Mouse (Mus musculus): ENCODE data around the gene AC140267.1.

The AC140267.1 gene

DNA sequence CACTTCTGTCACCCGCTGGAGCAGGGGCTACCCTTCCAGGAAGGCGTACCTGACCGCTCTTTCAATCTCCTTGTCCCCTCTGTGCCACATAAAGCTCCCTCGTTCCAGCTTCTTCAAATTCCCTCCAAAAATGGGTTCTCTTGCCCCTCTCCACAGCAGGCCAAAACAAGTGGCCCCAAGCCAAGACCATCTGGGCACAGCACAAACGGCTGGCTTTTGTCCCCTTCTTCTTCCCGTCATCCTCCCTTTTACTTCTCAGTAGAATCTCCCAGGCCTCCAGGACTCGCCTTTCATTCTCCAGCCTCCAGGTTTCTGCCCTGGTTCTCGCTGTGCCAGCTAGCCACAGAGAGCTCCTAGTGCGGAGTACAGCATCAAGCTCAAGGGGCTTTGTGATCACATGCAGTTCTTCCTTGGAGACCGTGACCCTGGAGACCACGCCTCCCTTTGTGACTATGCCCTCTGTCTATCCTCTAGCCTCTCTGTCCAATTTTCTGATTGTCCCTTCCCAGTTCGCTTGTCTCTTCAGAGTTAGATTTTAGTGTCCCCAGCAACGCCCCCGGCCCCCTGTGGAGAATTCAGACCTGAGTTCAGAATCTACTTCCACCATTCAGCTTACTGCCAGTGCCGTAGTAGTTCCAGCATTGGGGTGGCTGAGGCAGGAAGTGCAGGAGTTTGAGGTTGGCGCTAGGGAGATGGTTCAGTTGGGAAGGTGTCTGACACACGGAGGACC is 7.4 kb upstream of the AC140267.1 start:
- DNase-seq (ENCODE audit: low spot score), result no peak

DNA sequence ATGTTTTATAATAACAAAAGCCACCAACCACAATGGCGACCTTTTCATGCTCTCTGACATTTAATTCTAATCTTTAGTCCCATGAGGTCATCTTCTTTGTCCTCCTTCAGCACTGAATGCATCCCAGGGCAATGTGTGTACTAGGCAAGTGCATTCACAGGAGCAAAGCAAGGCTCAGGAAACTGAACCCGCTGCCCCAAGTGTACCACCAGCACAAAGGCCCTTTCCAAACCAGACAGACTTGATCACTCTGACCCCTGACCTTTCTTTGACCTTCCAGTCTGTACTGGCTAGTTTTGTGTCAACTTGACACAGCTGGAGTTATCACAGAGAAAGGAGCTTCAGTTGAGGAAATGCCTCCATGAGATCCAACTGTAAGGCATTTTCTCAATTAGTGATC is 3.3 kb upstream of the AC140267.1 start:
- no peak for DNase-seq (ENCODE audit: low spot score)

DNA sequence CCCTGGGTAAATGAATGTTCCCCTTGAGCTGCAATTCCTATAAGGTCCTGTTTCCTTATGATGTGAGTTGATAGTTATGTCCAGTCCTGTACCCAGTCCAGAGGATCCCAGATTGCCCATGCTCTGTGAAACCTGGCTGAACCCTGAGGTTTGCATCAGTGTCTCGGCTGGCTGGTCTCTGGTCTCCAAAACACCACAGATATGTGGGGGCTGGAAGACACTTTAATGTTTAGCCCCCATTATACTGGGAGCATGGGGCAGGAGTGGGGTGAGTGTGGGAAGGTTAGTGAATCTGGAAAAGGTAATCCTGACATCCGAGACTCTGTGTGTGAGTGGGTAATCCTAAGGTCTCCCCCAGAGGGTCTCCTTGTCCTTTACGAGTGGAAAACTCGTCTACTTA is 2.6 kb upstream of the AC140267.1 start:
- DNase-seq (ENCODE audit: low spot score), result no peak

DNA sequence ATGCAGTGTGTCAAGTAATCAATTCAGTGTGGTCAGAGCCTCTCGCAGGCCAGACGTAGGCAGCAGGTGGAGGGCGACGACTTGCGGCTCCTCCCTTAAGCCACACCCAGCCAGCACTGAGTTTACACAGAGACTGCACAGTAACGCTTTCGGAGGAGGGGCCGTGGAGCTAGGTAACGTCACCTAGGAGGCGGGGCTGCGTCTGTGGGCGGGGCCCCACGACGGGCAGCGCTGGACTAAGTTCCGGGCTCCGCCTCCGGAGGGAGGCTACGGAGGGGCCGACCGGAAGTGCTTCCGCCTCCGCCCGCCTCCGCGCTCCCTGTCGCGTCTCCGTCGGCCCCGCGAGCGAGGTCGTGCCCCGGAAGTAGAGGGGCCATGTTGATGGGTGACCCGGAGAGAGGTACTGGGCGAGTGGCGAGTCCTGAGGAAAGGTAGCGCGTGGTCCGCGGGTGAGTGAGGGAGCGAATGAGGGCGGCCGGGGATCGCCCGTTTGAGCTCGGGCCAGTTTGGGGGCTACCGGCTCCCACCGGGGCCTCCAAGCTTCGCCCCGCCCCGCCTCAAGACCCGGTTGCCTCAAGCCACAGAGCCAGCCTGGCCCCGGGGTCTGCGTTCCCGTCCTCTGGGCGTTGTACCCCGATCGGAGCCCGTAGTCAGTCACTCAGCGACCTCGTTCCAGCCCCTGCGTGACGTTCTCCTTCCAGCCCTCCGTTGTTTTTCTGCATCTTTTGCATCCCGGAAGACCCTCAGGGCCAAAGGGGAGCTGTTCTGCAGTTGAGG is 1.7 kb upstream of the AC140267.1 start, which contains the start of gene Mief1:
Gene Mief1, plus strand, starts transcription at position 286 of the 777 bp plus-strand sequence.
- peak; percentile 99 for DNase-seq (ENCODE audit: low spot score)

- no peak for DNase-seq (ENCODE audit: low spot score)
Observed at GRCm38 (mm10) chr15:80248135-80248534, 12.5 kb downstream of the AC140267.1 start.

GRCm38 (mm10) chr15:80248596-80248995 is 13.0 kb downstream of the AC140267.1 start:
- DNase-seq (ENCODE audit: low spot score), result no peak

DNA sequence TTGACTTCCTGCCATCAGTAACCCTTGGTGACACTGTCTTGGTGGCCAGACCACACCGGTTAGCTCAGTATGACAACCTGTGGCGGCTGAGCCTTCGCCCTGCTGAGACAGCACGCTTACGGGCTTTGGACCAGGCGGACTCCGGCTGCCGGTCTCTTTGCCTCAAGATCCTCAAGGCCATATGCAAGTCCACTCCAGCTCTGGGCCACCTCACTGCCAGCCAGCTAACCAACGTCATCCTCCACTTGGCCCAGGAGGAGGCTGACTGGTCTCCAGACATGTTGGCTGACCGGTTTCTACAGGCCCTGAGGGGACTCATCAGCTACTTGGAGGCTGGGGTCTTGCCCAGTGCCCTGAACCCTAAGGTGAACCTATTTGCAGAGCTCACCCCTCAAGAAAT is 14.0 kb downstream of the AC140267.1 start:
- no peak for DNase-seq (ENCODE audit: low spot score)

DNA sequence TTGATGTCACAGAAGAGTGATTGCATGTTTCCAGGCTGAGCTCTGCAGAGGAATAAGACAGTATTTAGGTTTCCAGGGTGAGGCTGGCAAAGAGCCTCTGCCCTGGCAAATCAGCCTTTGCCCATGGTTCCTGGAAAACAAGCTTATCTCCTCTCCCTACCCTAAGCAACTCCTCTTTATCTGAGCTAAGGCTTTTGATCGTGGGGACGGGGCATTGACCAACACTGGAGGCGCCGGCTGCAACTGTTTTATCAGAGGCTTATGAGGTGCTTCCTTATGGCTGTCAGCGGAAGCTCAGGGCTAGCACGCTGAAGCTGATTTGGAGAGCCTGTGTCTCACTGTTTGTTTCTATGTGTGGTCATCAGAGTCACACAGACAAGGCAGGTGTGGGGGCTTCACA is 15.0 kb downstream of the AC140267.1 start:
- DNase-seq (ENCODE audit: low spot score), result no peak

DNA sequence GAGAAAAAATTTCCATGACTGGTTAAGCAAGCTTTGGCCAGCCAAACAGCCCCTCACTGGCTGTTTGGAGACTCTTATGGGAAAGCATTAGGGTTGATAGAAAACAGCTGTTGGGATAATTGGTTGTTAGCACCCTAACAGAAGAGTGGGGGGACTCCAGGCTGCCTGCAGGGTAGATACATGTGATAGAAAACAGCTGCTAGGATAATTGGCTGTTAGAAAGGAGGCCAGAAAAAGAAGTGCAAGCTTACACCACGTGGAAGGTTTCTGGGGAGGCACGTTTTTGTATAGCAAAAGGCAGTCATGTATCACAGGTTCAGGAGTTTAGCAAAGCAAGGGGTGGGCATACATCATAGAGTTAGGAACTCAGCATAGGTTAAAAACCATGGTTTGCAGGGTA is 17.9 kb downstream of the AC140267.1 start:
- DNase-seq (ENCODE audit: low spot score), result no peak

DNA sequence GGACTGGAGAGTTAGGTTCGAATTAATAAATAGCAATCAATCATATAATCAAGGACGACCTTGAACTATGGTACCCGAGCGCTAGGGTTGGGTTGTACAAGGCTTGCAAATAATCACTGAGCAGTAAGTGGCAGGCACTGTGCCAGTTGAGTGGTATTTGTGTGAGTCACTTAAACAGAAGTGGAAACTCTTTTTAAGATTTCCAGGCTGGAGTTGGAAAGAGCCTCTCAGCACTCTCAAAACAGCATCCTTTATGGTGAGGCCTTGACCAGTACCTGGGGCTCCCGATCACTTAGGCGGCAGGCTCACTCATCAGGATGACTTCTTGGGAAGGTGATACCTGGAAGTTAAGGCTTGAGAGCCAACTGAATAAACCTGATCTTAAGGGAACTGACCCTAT is 18.6 kb downstream of the AC140267.1 start:
- DNase-seq (ENCODE audit: low spot score), result no peak

DNA sequence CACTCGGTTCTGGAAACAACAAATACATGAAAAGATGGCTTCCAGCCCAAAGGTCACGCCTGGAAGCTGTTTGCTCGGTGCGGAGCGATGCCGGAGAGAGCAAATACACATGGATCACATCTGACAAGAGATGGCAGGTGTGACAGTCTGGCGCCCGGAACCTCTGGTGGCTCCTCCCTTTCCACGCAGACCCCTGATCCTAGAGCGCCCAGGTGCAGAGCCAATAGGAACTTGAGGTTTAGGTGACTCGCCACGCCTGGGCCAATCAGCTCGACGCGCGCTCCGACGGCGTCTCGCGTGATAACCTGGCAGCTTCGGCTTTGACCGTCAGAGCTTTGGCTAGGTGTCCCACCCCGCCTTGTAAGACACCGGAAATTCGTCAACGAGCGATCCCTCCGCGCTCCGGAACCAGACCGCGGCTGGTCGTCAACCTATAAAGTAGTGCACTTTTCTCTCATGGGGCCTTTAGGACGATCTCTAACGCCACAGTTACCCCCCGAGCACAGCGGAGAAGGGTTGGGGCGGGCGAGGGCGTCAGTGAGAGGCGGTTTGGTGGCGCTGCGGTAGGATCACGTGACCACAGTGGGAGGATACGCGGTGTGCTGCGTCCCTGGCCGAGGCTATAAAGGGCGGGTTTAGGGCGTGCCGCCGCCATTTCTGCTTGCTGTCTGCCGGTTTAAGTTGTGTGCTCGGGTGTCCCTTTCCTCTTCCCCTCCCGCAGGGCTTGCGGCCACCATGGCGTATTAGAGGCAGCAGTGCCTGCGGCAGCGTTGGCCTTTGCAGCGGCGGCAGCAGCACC is 19.4 kb downstream of the AC140267.1 start, which contains the start of gene Atf4:
Gene Atf4, plus strand, starts transcription at position 338 of the 799 bp plus-strand sequence.
- peak; percentile 99 for DNase-seq (ENCODE audit: low spot score)

DNA sequence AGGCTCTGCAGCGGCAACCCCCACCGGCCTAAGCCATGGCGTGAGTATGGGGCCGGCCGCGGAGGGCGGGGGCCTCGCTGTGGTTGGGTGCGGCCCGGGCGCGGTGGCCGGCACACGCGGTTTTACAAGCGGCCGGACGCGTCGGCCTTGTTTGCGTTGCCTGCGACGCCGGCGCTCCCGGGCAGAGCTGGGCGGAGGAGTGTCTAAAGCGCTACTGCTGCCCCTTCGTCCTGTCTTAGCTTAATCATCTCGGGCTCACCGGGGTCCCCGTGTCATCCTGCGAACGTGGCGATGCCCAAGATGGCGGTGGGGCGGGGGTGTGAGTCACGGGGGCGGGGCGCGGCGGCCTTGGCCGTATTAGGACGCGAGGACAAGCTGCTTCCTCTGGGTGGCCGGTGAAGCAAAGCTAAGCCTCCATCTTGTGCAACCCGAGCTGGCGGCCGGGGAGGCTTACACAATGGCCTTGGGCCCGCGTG is 20.0 kb downstream of the AC140267.1 start:
- peak; percentile 44 for DNase-seq (ENCODE audit: low spot score)

DNA sequence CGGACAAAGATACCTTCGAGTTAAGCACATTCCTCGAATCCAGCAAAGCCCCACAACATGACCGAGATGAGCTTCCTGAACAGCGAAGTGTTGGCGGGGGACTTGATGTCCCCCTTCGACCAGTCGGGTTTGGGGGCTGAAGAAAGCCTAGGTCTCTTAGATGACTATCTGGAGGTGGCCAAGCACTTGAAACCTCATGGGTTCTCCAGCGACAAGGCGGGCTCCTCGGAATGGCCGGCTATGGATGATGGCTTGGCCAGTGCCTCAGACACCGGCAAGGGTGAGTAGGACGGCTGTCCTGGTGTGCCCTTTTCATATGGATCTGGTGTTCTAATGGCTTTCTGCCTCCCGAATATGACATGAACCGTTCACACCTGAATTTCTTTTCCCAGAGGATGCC is 20.6 kb downstream of the AC140267.1 start:
- no peak for DNase-seq (ENCODE audit: low spot score)

GRCm38 (mm10) chr15:80256656-80257601 is 21.3 kb downstream of the AC140267.1 start:
- DNase-seq (ENCODE audit: low spot score), result peak; percentile 12

DNA sequence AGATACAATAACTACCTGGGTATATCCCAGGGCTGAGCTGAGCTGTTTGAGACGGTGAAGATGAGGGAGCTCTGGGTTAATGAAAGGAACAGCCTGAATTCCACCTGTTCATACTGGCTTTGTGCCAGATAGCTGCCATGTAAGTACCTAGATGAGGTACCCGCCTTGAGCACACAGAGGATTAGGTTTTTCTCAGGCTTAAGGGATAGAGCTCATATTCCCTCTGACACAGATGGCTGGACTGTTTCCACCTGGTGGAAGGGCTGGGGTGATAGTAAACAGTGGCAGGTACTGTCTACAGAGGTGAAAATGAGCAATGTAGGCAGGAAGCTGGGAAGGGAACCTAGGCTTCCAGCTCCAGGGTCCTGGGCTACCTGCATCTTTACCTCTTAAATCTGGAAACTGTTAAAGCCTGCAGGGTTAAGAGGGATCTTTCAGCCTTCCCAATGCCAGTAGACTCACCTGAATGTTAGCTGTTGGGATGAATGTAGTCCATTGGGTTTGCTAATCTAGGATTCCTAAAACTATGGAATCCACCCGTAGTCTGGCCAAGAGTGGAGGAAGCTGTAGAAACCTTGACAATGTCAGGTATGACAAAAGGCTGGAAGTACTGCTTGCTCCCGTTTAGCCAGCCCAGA is 22.1 kb downstream of the AC140267.1 start:
- DNase-seq (ENCODE audit: low spot score), result peak; percentile 16

- peak; percentile 19 for DNase-seq (ENCODE audit: low spot score)
Observed at GRCm38 (mm10) chr15:80258240-80259170, 22.9 kb downstream of the AC140267.1 start.

DNA sequence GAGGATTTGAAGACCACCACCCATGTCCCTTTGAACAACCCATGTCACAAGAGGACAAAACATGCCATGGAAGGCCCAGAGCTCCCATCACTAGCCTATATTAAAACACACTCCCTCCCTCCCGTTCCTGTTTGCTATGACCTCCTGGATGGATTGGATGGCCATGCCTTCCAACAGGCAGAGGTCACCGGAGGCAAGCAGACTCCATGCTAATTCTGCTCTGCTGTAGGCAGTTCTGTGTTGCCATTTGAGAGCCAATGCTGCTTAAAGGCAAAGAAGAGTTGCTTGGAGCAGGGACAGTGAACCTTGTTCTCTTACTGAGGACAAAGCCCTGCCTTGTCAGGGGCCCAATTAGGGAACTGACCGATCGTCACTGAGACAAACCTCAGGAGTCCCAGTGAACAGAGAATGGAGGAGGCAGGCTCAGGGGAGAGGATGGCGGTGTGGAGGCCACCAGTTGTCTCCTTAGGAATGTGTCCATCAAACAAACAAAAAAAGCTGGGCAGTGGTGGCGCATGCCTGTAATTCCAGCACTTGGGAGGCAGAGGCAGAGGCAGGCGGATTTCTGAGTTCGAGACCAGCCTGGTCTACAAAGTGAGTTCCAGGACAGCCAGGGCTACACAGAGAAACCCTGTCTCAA is 23.9 kb downstream of the AC140267.1 start:
- DNase-seq (ENCODE audit: low spot score), result no peak

GRCm38 (mm10) chr15:80260677-80261076 is 25.0 kb downstream of the AC140267.1 start:
- DNase-seq (ENCODE audit: low spot score), result peak; percentile 67

GRCm38 (mm10) chr15:80261100-80261499 is 25.5 kb downstream of the AC140267.1 start:
- DNase-seq (ENCODE audit: low spot score), result no peak

Measured in T-cell, adult 2 months (primary cell).